Mouse (Mus musculus): ENCODE measurements around the gene Etnk2.

The Etnk2 gene

DNA sequence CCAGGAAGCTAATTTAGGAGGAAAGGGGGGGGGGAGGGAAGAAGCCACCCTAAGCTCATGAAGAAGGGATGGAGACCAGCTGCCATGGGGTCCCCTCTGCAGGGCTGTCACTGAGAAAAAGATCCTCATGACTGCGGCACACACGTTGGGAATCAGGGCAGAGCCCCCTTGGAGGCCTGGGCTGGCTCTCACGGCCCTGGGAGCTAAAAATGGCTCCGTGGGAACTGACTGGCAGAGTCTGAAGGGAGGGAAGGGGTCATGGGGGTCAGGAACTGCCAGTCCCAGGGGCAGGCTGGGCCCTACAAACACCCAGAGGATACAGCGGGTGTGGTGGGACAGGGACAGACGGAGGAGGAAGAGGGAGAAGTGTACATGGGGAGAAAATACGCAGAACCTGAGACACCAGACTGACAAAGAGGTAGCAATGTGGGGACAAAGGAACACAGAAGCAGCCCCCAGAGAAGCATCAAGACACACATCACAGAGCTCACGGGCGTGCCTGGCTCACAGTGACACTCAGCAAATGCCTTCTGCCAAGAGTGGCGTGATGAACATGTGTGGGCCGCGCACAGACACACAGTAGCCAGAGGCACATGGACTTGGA is 19.3 kb downstream of the Etnk2 start:
- DNase-seq (ENCODE audit: low read depth) = no peak

- no peak for DNase-seq (ENCODE audit: low read depth)
Measured at GRCm38 (mm10) chr1:133383157-133383783, 19.9 kb downstream of the Etnk2 start.

DNA sequence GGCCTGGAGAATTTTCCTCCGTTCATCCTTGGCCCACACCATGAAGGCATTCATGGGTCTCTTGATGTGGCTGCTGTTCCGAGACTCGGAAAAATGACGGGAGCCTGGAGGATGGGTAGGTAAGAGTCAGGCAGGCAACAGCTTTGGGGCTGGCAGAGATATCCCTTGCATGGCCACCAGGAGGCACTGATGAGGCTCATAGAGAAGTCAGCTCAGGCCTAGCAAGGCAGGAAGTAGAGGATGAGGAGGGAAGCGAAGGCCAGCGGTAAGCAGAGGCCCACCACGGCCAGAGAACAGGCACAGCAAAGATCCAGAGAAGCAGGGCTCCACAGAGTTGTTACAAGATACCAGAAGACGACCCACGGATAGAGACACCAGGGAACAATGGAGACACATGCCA is 22.1 kb downstream of the Etnk2 start:
- peak; percentile 62 for DNase-seq (ENCODE audit: low read depth)

DNA sequence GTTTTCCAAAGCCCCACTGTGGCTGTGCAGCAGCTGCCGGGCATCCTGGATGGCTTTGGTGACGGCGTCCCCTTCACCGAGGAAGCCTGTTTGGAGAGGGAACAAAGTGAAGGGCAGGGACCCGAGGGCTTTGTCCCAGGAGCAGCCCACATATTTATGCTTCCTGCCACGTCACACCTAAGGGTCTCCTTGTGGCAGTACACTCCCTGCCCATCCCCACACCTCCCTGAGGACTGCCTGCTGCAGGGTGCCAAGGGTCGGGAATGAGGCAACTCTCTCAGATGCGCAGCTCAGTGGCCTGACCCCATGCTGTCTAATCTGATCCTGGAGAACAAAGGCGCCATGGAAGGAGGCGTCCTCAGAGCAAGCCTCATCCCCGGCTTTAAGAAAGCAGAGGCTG is 22.8 kb downstream of the Etnk2 start:
- DNase-seq (ENCODE audit: low read depth) = no peak

DNA sequence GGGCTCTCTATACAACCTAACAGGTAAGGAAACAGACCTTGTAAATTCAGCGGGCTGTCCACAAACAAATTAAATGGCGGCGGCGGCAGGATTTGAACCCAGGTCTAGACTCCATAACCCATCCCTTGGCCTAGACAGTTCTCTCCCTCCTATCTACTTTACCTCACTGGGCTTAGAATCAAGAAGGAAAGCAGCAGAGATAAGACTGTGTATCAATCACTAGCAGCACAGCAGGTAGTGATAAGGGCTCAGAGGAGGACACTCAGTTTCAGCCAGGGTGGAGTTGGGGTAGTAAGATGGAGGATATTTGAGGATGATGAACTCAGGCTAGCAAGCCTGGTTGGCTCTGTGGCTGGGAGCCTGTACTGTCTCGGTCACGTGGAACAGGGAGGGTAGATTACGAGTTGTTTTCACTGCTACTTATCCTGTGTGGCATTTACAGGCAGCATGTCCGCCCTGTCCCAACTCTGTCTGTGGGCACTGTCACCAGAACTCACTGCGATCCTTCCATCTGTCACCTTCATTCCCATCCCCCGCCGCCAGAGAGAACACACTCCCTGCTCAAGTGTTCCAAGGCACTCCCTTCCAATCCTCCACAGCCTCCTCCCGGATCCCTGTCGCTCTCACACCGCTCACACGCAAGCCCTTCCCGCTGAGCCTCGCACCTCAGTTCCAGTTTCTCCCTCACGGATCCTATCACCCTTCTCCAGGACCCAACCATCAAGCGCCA is 24.3 kb downstream of the Etnk2 start:
- no peak for DNase-seq (ENCODE audit: low read depth)

DNA sequence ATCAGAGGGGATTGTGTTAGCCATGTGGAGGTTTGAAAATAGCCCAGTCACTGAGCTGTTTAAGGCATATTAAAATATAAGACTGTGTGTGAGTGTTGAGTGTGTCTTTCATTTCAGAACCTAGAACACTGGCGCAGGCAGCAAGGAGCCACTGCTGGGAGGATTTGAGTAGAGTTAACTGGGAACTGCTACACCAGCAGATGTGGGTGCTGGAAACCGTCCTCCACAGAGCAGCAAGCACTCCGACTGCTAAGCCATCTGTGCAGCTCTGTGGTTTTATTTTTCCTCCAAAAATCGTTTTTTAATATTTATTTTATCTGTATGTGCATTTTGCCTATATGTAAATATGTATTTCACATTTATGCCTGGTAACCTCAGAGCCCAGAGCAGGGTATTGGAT is 31.3 kb downstream of the Etnk2 start:
- no peak for DNase-seq (ENCODE audit: low read depth)

GRCm38 (mm10) chr1:133396693-133397092 is 33.3 kb downstream of the Etnk2 start:
- no peak for DNase-seq (ENCODE audit: low read depth)

DNA sequence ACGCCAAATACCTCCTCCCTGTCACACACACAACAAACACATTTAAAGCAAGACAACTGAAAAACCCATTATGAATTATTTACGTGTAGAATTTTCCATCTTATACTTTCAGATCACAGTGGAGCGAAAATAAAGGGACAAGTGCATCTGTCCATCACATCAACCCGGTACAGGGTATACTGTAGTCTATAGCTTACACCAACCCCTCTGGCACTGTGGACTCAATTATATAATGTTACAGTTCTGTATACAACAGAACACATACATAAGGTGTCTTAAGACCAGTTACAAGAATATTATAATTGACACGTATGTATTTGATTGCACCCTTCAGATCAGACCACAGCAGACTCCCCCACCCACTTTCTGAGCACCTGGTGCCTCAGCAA is 33.7 kb downstream of the Etnk2 start:
- no peak for DNase-seq (ENCODE audit: low read depth)

DNA sequence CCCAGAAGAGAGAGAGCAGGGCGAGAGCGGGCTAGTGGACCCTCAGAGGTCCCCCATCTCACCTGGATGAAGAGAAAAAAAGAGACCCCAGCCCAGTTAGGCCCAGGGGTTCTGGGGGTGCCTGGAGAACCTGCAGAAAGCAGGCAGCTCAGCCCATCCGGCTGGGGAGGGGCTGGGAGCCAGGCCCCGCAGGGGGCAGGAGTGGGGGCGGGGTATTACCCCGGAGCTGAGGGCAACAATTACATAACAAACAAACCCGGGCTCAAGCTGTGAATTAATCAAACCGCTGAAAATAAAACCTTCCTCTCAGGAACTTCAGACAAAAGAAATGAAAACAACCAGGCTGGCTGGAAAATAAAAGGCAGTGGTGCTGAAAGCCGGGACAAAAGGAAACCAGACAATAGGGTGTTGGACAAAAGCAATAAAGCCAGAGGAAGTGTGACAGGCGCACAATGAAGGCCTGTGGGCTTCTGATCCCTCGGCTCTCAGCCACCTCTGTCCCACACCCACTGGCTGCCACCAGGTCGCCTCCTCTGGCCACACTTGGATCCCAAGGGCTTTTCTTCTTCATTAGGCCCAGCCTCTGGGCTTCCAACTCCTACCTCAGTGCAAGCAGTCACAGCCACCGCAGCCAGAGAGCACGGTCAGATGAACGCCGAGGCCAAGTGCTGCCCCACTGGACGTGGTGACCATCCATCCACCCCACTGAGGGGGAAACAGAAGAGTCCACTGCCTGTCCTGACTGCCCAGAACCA is 34.3 kb downstream of the Etnk2 start:
- no peak for DNase-seq (ENCODE audit: low read depth)

GRCm38 (mm10) chr1:133400014-133400725 is 36.8 kb downstream of the Etnk2 start:
- DNase-seq (ENCODE audit: low read depth) = no peak

DNA sequence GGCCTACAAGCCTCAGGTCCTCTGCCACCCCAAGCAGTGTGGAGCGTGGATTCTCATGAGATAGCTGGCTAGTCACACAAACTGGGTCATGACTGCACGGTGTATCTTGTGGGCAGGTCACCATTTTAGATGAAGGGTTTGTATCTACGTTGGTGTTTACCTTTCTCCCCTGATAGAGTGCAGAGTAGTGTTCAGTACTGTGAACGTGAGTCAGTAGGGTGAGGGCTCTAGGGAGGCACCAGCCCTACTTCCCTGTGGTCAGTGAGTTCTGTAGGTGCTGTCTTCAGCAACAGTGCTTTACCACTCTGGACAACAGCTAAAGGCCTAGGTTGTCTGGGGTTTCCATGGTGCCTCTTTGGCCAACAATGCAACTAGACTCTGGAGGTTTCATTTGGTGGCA is 40.6 kb downstream of the Etnk2 start:
- DNase-seq (ENCODE audit: low read depth) = no peak

- no peak for DNase-seq (ENCODE audit: low read depth)
Measured at GRCm38 (mm10) chr1:133406614-133407013, 43.2 kb downstream of the Etnk2 start.

DNA sequence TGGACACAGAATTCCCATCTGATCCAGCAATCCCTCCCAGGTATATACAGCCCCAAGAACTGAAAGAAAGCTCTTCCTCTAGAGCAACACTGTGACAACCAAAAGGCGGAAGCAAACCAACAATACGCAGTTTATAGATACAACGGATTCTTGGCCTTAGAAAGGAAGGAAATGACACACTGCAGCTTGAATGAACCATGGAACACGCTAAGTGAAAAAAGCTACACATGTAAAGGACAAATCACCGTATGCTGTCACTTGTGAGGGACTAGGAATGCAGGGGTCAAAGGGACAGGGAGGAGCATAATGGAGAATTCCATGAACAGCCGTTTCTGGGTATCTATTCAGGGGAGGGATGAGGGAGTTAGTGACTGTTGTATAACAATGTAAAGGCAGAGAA is 44.1 kb downstream of the Etnk2 start:
- no peak for DNase-seq (ENCODE audit: low read depth)

- DNase-seq (ENCODE audit: low read depth) = no peak
Measured at GRCm38 (mm10) chr1:133408321-133408720, 44.9 kb downstream of the Etnk2 start.

GRCm38 (mm10) chr1:133408880-133409516 is 45.6 kb downstream of the Etnk2 start:
- DNase-seq (ENCODE audit: low read depth) = no peak

- no peak for DNase-seq (ENCODE audit: low read depth)
Measured at GRCm38 (mm10) chr1:133409786-133410185, 46.4 kb downstream of the Etnk2 start.

DNA sequence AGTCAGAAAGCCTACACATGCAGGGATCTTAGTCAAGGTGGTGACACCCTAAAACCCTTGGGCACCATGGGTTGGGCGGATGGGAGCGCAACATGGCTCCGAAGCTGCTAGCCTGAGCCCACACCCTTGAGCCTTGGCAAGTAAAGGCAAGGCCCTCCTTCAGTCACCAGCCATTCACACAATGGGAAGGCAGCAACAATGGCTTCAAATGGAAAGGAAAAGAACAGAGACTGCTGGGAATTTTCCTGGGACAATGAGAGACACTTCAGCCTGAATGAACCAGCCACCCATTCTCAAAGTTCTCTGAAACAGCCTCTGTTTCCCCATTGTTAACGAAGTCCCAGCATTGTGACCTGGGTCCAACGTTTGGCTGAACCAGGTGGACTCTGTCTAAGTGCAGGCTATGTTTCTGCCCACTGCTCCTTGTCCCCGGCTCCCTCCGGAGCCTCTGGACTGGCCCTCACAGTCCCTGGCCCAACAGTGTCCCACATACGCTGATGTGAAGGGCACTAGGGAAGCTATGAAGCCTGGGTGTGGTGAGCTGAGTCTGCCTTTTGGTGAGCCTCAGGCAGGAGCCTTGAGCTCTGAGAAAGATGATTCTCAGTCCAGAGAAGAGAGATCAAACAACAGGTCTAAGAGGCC is 48.3 kb downstream of the Etnk2 start:
- DNase-seq (ENCODE audit: low read depth) = no peak

GRCm38 (mm10) chr1:133412941-133413340 is 49.6 kb downstream of the Etnk2 start:
- no peak for DNase-seq (ENCODE audit: low read depth)

- no peak for DNase-seq (ENCODE audit: low read depth)
Measured at GRCm38 (mm10) chr1:133415086-133415485, 51.7 kb downstream of the Etnk2 start.

- DNase-seq (ENCODE audit: low read depth) = no peak
Measured at GRCm38 (mm10) chr1:133415505-133415904, 52.1 kb downstream of the Etnk2 start.

GRCm38 (mm10) chr1:133416472-133416871 is 53.1 kb downstream of the Etnk2 start:
- no peak for DNase-seq (ENCODE audit: low read depth)
